Mouse (Mus musculus) C2C12 (cell line): Measurements from ENCODE around the gene Ttc7. TPM values are rescaled to one million over a fixed set of nuclear protein-coding genes. Genes with fewer than 3 reads are reported as not detected.

Experiments
- H3K27me3 ChIP-seq: one replicate; pipeline ENCODE4 v1.6.1; 2011; ENCODE audit not compliant: control insufficient read depth, insufficient read depth, insufficient read length
- H3K36me3 ChIP-seq: one replicate; pipeline ENCODE4 v1.6.1; 2011; ENCODE audit not compliant: control insufficient read depth, insufficient read depth
- H3K4me3 ChIP-seq: one replicate; pipeline ENCODE4 v1.5.1; 2011; ENCODE audit warnings: mild to moderate bottlenecking, control low read depth; ENCODE audit not compliant: poor library complexity, insufficient read depth, severe bottlenecking
- H3K79me2 ChIP-seq: one replicate; pipeline ENCODE4 v1.6.1; 2011; ENCODE audit not compliant: control insufficient read depth, insufficient read depth
- H3K79me3 ChIP-seq: one replicate; pipeline ENCODE4 v1.6.1; 2011; ENCODE audit warnings: low read depth, control low read depth
- H3ac ChIP-seq: one replicate; pipeline ENCODE3; 2011; ENCODE audit warnings: low read depth; ENCODE audit not compliant: control insufficient read depth, insufficient read length
- CEBPB ChIP-seq: IDR thresholded peaks from one replicate; pipeline ENCODE4 v1.6.1; 2011; ENCODE audit warnings: low read depth, mild to moderate bottlenecking, control low read depth, moderate library complexity
- CTCF ChIP-seq: IDR thresholded peaks from one replicate; pipeline ENCODE4 v1.5.1; 2011; ENCODE audit not compliant: control insufficient read depth, insufficient read depth, insufficient read length
- FOSL1 ChIP-seq: IDR thresholded peaks from one replicate; pipeline ENCODE4 v1.8.0; 2011; ENCODE audit warnings: mild to moderate bottlenecking, low read length; ENCODE audit not compliant: poor library complexity, insufficient read depth, severe bottlenecking
- MAX ChIP-seq: IDR thresholded peaks from one replicate; pipeline ENCODE4 v1.6.1; 2011; ENCODE audit warnings: mild to moderate bottlenecking, control low read depth
- MYOD1 ChIP-seq: IDR thresholded peaks from one replicate; pipeline ENCODE4 v1.6.1; 2011; ENCODE audit warnings: low read depth; ENCODE audit not compliant: control insufficient read depth, insufficient read length
- MYOG ChIP-seq: IDR thresholded peaks from one replicate; pipeline ENCODE4 v1.6.1; 2011; ENCODE audit not compliant: control insufficient read depth, insufficient read length; ENCODE audit errors: extremely low read depth
- USF1 ChIP-seq: IDR thresholded peaks from one replicate; pipeline ENCODE4 v1.6.1; 2011; ENCODE audit warnings: low read depth, mild to moderate bottlenecking, control low read depth, moderate library complexity
- polyA plus RNA-seq: library from polyadenylated mRNA; unstranded; fragments of >200 nt; fragmentation: generic; extraction: Trizol; gene quantifications from one replicate; pipeline ENCODE4 v1.2.1, GENCODE M21; 2012; ENCODE audit warnings: missing spikeins

The Ttc7 gene
- polyA plus RNA-seq, 1 experiment, result 9.8 TPM

DNA sequence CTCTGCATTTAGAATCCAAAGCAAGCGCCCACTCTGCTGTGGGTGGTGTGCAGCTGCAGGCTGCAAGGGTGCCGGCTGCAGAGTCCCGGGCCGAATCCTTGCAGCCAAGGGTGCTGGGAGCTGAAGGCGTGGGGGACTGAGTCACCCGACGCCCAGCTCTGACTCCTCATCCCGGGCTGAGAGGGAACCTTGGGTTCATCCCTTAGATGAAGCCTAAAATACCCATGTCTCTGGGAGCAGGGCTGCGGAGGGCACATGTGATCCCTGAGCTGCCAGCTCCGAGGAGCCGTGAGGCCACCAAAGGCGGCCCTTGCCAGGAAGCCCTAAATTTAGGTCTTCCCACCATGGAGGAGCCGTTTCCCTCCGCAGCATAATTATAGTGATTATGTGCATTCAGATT lies 52.5 kb downstream of the Ttc7 start:
- no peaks in the 10 kb centered on the region for H3K36me3 ChIP-seq
- no peaks in the 10 kb centered on the region for H3K79me3 ChIP-seq
- no peak overlapping the region for H3ac ChIP-seq
- H3K27me3 ChIP-seq, result no peaks in the 10 kb centered on the region
- H3K4me3 ChIP-seq, result no peak overlapping the region
- TF ChIP-seq CEBPB, result no peak
- TF ChIP-seq USF1, result no peak
- TF ChIP-seq FOSL1, result no peak
- TF ChIP-seq MYOG, result no peak
- no peak for TF ChIP-seq MYOD1
- TF ChIP-seq MAX, result no peak
- no peak for TF ChIP-seq CTCF
- no peaks in the 10 kb centered on the region for H3K79me2 ChIP-seq

DNA sequence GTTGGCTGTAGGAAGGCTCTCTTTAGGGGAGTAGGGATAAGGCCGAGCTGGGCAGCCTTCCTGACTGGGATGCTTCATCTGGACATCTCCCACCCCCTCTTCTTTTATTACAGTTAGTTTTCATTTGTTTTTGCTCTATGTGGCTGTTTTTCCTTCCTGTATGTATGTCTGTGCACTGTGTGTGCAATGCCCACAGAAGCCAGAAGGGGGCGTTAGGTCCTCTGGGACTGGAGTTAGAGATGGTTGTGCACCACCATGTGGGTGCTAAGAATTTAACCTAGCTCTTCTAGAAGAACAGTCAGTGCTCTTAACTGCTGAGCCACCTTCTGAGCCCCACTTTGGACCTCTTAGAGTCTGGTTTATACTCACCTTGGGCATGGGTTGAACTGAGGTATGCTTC lies 53.0 kb downstream of the Ttc7 start:
- Histone ChIP-seq H3K79me2 (no peaks in the 10 kb centered on the region), H3K27me3 (no peaks in the 10 kb centered on the region), H3K4me3 (no peak overlapping the region), H3K79me3 (no peaks in the 10 kb centered on the region), H3ac (no peak overlapping the region), H3K36me3 (no peaks in the 10 kb centered on the region)
- no peak for TF ChIP-seq MYOD1
- no peak for TF ChIP-seq CTCF
- TF ChIP-seq MYOG, result no peak
- TF ChIP-seq FOSL1, result no peak
- no peak for TF ChIP-seq CEBPB
- no peak for TF ChIP-seq USF1
- no peak for TF ChIP-seq MAX

DNA sequence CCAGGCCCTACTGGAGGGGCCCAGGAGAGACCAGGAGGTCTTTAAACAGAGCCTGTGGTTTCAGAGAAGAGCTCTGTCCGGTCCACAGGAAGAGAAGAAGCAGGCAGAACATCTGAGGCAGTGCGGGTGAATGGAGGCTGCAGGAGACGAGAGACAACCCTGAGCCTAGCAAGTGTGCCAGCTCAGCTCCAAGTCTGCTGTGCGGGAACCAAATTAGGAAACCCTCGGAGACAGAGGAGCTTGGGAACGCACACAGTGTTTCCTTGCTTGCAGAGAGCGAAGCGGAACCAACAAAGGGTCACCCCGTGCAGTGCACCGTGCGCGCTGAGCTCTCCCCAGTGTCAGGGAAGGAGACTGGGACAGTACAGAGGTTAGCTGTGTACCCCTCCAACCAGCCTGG lies 54.2 kb downstream of the Ttc7 start:
- Histone ChIP-seq H3K79me3 (no peaks in the 10 kb centered on the region), H3K36me3 (no peaks in the 10 kb centered on the region), H3K79me2 (no peaks in the 10 kb centered on the region), H3K27me3 (no peaks in the 10 kb centered on the region), H3ac (no peak overlapping the region), H3K4me3 (no peak overlapping the region)
- no peak for TF ChIP-seq CTCF
- TF ChIP-seq CEBPB, result no peak
- TF ChIP-seq MYOG, result no peak
- no peak for TF ChIP-seq FOSL1
- no peak for TF ChIP-seq MAX
- no peak for TF ChIP-seq MYOD1
- TF ChIP-seq USF1, result no peak

DNA sequence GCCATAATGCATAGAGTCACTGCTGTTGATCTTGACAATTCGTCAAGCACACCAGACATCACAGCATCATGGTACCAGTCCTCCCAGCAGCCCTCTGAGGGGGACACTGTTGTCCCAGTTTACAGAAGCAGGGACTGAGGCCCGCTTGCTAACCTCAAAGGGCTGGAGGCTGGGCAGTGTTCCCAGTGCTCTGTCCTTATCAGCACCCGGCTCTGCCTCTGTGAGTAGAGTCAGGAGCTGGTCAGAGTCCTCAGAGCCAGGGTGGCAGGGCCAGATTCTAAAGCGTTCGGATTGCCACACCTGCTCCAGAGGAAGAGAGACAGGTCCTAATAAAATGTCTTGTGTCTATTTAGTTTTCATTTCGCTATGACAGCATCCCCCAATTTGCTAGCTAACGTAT lies 55.0 kb downstream of the Ttc7 start:
- peaks cover 4% of the 10 kb centered on the region for H3K36me3 ChIP-seq
- TF ChIP-seq MYOD1 (no peak), CTCF (no peak), MYOG (no peak), MAX (no peak), USF1 (no peak), CEBPB (no peak), FOSL1 (no peak)
- no peak overlapping the region for H3ac ChIP-seq
- no peaks in the 10 kb centered on the region for H3K79me3 ChIP-seq
- no peak overlapping the region for H3K4me3 ChIP-seq
- H3K27me3 ChIP-seq, result no peaks in the 10 kb centered on the region
- no peaks in the 10 kb centered on the region for H3K79me2 ChIP-seq

GRCm38 (mm10) chr17:87339122-87339521 lies 56.4 kb downstream of the Ttc7 start:
- Histone ChIP-seq H3ac (no peak overlapping the region), H3K27me3 (no peaks in the 10 kb centered on the region), H3K79me2 (no peaks in the 10 kb centered on the region), H3K4me3 (no peak overlapping the region), H3K36me3 (peaks cover 5% of the 10 kb centered on the region), H3K79me3 (no peaks in the 10 kb centered on the region)
- TF ChIP-seq MYOG (no peak), CEBPB (no peak), CTCF (no peak), MAX (no peak), FOSL1 (no peak), USF1 (no peak), MYOD1 (no peak)

GRCm38 (mm10) chr17:87343060-87343703 lies 60.5 kb downstream of the Ttc7 start:
- H3K4me3 ChIP-seq, result no peak overlapping the region
- no peak overlapping the region for H3ac ChIP-seq
- TF ChIP-seq MYOD1 (no peak), MYOG (no peak), MAX (no peak), FOSL1 (no peak), CEBPB (no peak), CTCF (no peak)
- H3K79me2 ChIP-seq, result no peaks in the 10 kb centered on the region
- H3K79me3 ChIP-seq, result no peaks in the 10 kb centered on the region
- peaks cover 5% of the 10 kb centered on the region for H3K36me3 ChIP-seq
- H3K27me3 ChIP-seq, result no peaks in the 10 kb centered on the region
